Mouse (Mus musculus) liver, postnatal 0 days (tissue): ENCODE data around the gene Akt1s1. TPM values are rescaled to one million over a fixed set of nuclear protein-coding genes. Genes with fewer than 3 reads are reported as not detected.

Source experiments
- ATAC-seq: fragments of 200-750 bp; cut with Nextera tagmentation; 2 replicates; pipeline ENCODE4 v1.8.0; 2017; ENCODE audit warnings: mild to moderate bottlenecking, moderate library complexity
- DNase-seq: peaks from one replicate; pipeline ENCODE4 v3.0.0-alpha.2; 2016
- H3K27ac ChIP-seq: fragments of 300-500 bp; sonication (generic); 2 replicates; pipeline ENCODE4 v1.5.1; 2014; ENCODE audit warnings: antibody characterized with exemption, moderate library complexity, mild to moderate bottlenecking, low read depth
- H3K27me3 ChIP-seq: fragments of 300-500 bp; sonication (generic); 2 replicates; pipeline ENCODE4 v1.6.1; 2014; ENCODE audit warnings: low read length, control low read depth, mixed read lengths; ENCODE audit not compliant: insufficient read depth
- H3K36me3 ChIP-seq: fragments of 300-500 bp; sonication (generic); replicated peaks from 2 replicates; pipeline ENCODE4 v1.6.1; 2014; ENCODE audit warnings: mild to moderate bottlenecking, control low read depth, low read length, moderate library complexity, mixed read lengths; ENCODE audit not compliant: insufficient read depth
- H3K4me1 ChIP-seq: fragments of 300-500 bp; sonication (generic); 2 replicates; pipeline ENCODE4 v1.6.1; 2014; ENCODE audit warnings: antibody characterized with exemption, mild to moderate bottlenecking, control low read depth; ENCODE audit not compliant: insufficient read depth
- H3K4me2 ChIP-seq: fragments of 300-500 bp; sonication (generic); 2 replicates; pipeline ENCODE4 v1.6.1; 2014; ENCODE audit warnings: low read depth, mild to moderate bottlenecking, low read length, moderate library complexity, mixed read lengths
- H3K4me3 ChIP-seq: fragments of 300-500 bp; sonication (generic); 2 replicates; pipeline ENCODE4 v1.5.1; 2014; ENCODE audit warnings: low read depth, low read length
- H3K9ac ChIP-seq: fragments of 300-500 bp; sonication (generic); replicated peaks from 2 replicates; pipeline ENCODE4 v1.6.1; 2014; ENCODE audit warnings: mild to moderate bottlenecking, moderate library complexity
- H3K9me3 ChIP-seq: fragments of 300-500 bp; sonication (generic); 2 replicates; pipeline ENCODE4 v1.6.1; 2016; ENCODE audit warnings: mild to moderate bottlenecking, control low read depth, low read length, mixed read lengths
- CTCF ChIP-seq: sonication (generic); IDR thresholded peaks from 2 replicates; pipeline ENCODE4 v1.5.1; 2016; ENCODE audit warnings: antibody characterized with exemption, low read depth
- EP300 ChIP-seq: IDR thresholded peaks from 2 replicates; pipeline ENCODE4 v1.6.1; 2016; ENCODE audit warnings: antibody characterized with exemption, low read depth, mild to moderate bottlenecking
- WGBS: fragments of 180-500 bp; shearing (Covaris S2); extraction: QIAGEN DNeasy Blood & Tissue Kit; methylation state at CpG from one replicate; pipeline ENCODE4 v1.1.7; 2014; ENCODE audit not compliant: insufficient replicate concordance; 5-methylcytosine and 5-hydroxymethylcytosine counted together
- microRNA counts: library from miRNA; unstranded; fragments of <30 nt; microRNA quantifications from one replicate; lab custom pipeline; 2015
- microRNA-seq: library from miRNA; unstranded; fragments of <30 nt; microRNA quantifications from one replicate; pipeline ENCODE4, GENCODE M21; 2016
- polyA plus RNA-seq: library from polyadenylated mRNA; unstranded; fragments of >200 nt; fragmentation: Nextera tagmentation; extraction: Ambion mirVana; gene quantifications from 2 replicates; pipeline ENCODE4 v1.2.1, GENCODE M21; 2015

The Akt1s1 gene
- polyA plus RNA-seq, 1 experiment from 2014 or later, result 38.6 TPM

DNA sequence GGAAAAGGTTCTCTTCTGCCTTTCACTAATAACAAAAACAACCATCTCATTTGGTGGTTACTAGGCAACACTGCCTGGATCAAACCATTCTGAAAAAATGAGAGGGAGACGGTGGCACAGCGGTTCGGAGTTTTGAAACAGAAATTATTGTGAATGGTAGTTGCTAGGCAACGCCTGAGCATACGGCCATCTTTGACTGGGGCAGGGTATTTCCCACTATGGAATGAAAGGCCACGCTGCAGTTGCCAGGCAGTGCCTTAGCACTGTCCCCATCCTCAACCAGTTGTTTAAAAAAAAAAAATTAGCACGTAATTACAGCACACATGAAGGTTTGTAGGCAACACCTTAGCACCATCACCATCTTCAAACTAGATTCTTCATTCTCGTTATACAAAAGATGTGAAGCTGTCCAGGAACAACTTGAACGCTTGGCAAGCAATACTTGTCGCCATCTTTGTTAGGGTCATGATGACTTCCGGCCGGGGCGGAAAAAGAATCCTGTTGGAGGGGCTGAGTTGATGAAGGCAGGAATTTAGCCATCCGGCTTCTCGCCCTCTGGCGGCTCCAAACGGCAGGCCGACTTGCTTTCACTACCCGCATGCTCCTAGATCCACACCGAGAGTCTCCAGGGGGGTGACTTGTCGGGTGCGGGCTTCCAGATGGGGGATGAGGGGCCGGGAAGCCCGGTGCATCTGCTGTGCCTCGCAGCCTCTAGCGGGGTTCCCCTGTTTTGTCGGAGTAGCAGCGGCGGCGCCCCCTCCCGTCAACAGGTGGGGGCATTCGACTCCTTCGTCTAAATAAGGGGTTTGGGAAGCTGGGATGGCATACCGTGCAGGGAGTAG lies 47.0 kb downstream of the Akt1s1 start, which contains the start of gene Fuz:
Gene Fuz (plus strand): TSS at position 487 of the 842 bp plus-strand sequence.
- ATAC-seq (peak; percentile 59), DNase-seq (peak; percentile 84)
- peaks cover 18% of the 10 kb centered on the region for H3K36me3 ChIP-seq
- no peaks in the 10 kb centered on the region for H3K9me3 ChIP-seq
- peak within 1 kb of the TSS; percentile 63 for H3K4me3 ChIP-seq
- H3K27me3 ChIP-seq, result no peaks in the 10 kb centered on the region
- H3K4me1 ChIP-seq, result peaks cover 29% of the 10 kb centered on the region
- peak within 1 kb of the TSS; percentile 84 for H3K4me2 ChIP-seq
- H3K27ac ChIP-seq, result peak within 1 kb of the TSS; percentile 64
- WGBS, result 1% methylated on average over 34 of the region's 34 CpGs
- H3K9ac ChIP-seq, result peak within 1 kb of the TSS; percentile 71
- no peak; the same call in 1 of the 2 replicates for TF ChIP-seq EP300
- TF ChIP-seq CTCF, result peak; percentile 59

DNA sequence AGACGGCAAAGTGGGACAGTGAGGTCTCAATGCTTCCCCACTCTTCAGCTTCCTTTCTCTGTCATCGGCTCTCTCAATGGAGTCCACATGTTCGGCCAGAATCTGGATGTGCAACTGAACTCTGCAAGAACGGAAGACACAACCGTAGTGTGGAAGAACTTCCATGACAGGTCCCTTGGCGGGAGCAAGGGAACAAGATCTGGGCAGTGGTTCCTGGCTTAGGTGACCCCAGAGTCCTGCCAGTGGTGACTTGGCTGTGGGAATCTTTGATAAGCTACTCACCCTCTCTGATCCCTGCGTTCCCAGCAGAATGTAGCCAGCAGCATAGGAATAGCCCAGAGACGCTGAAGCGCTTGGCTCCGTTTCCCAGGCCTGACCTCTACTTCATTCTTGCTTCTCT lies 47.7 kb downstream of the Akt1s1 start:
- WGBS, result 42% methylated on average over 10 of the region's 10 CpGs
- no peak for ATAC-seq
- Histone ChIP-seq H3K4me2 (peak overlapping the region; percentile 84), H3K9me3 (no peaks in the 10 kb centered on the region), H3K4me3 (peak overlapping the region; percentile 63), H3K27me3 (no peaks in the 10 kb centered on the region), H3K4me1 (peaks cover 26% of the 10 kb centered on the region), H3K27ac (peak overlapping the region; percentile 64), H3K36me3 (peaks cover 19% of the 10 kb centered on the region), H3K9ac (peak overlapping the region; percentile 71)
- DNase-seq, result no peak
- TF ChIP-seq EP300, result no peak
- no peak for TF ChIP-seq CTCF

DNA sequence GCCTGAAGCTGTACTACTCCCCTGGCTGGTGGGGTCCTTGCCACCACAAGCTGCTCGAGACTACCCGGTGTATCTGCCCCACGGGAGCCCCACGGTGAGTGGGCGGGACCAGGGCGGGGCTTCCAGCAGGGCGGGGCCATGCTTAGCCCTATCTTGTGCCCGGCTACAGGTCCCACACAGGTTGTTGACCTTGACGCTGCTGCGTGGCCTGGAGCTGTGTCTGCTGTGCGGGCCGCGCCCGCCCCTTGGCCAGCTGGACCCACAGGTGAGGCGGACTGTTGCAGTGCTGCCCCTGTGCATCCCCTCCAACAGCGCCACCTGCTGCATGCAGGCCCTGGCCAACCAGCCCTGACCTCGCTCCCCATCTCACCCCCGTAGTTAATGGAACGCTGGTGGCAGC lies 49.8 kb downstream of the Akt1s1 start:
- Histone ChIP-seq H3K4me2 (no peak overlapping the region), H3K4me3 (no peak overlapping the region), H3K36me3 (peaks cover 32% of the 10 kb centered on the region), H3K9ac (no peak overlapping the region; the same call in 1 of the 2 replicates), H3K4me1 (peaks cover 26% of the 10 kb centered on the region), H3K9me3 (no peaks in the 10 kb centered on the region), H3K27ac (no peak overlapping the region), H3K27me3 (no peaks in the 10 kb centered on the region)
- DNase-seq (peak; percentile 74), ATAC-seq (peak; percentile 31)
- 41% methylated on average over 18 of the region's 19 CpGs for WGBS
- TF ChIP-seq EP300, result no peak
- peak; percentile 54 for TF ChIP-seq CTCF

DNA sequence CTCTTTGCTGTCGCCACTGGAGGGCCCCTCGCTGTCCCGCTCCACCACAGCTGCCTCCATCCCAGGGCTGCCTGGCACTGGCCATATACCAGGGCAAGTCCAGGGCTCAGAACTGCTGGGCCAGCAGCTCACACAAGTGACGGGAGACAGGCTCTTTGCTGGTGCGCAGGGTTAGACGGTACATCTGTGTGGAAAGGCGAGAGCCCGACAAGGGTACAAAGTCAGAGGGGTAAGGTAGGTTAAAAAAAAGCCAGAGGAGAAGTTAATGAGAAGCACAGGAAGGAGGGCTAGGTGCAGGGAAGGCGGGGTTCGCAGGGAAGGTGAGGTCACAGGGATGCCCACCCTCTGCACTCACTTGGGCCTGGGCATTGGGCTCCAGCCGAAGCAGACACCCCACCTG lies 51.8 kb downstream of the Akt1s1 start:
- peaks cover 51% of the 10 kb centered on the region for H3K36me3 ChIP-seq
- H3K27ac ChIP-seq, result no peak overlapping the region
- TF ChIP-seq EP300 (no peak), CTCF (no peak)
- peaks cover 20% of the 10 kb centered on the region for H3K4me1 ChIP-seq
- no peak overlapping the region; the same call in 1 of the 2 replicates for H3K4me2 ChIP-seq
- H3K9me3 ChIP-seq, result no peaks in the 10 kb centered on the region
- H3K4me3 ChIP-seq, result no peak overlapping the region
- WGBS, result 93% methylated on average over 11 of the region's 11 CpGs
- ATAC-seq (no peak), DNase-seq (no peak)
- H3K27me3 ChIP-seq, result no peaks in the 10 kb centered on the region
- no peak overlapping the region; the same call in 1 of the 2 replicates for H3K9ac ChIP-seq

DNA sequence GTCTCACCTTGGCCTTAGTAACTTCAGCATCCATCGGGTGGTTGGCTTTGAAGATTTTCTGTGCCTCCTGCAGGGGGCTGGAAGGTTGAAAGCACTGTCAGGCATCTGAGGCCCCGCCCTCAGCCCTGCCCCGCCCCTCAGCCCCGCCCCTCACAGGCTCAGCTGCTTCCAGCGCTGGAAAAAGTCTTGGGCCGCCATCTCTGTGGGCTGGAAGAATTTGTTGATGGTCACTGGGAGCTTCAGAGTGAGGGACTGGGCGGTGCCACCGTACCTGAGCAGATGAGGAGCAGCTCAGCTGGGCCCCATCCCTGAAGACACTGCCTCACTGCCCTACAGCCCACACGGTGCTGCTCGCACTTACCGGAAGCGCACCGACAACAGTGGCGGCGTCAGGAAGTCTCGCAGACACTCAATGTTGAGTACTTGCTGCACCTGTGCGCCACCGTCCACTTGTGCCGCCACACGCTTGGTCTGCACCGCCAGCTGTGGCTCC lies 52.5 kb downstream of the Akt1s1 start:
- ATAC-seq (peak; percentile 58), DNase-seq (peak; percentile 87)
- H3K36me3 ChIP-seq, result peaks cover 58% of the 10 kb centered on the region
- no peaks in the 10 kb centered on the region for H3K27me3 ChIP-seq
- H3K4me3 ChIP-seq, result peak overlapping the region; percentile 31
- no peak for TF ChIP-seq EP300
- TF ChIP-seq CTCF, result peak; percentile 41
- 11% methylated on average over 21 of the region's 21 CpGs for WGBS
- peaks cover 16% of the 10 kb centered on the region for H3K4me1 ChIP-seq
- peak overlapping the region; percentile 64 for H3K4me2 ChIP-seq
- H3K27ac ChIP-seq, result no peak overlapping the region
- no peak overlapping the region for H3K9ac ChIP-seq
- no peaks in the 10 kb centered on the region for H3K9me3 ChIP-seq

MicroRNA genes within 50 kb of the gene (microRNA counts, 519-probe panel; counts per million panel counts)
- microRNA mmu-miR-707 (lab: Ali Mortazavi, UCI), result not detected

Small RNA genes within 50 kb of the gene (microRNA-seq; reads per million reads assigned to microRNA genes)
- gene Mir707, result not detected

Other genes with a start within 250 kb of the Akt1s1 start
- gene Myh14, start 178.1 kb upstream of the Akt1s1 start, polyA plus RNA-seq, result 1.5 and 2.1 TPM in 2 replicates
- gene Izumo2, start 140.2 kb upstream of the Akt1s1 start, polyA plus RNA-seq, result not detected in 2 replicates
- 19.1 and 19.3 TPM in 2 replicates for gene Vrk3, start 100.6 kb upstream of the Akt1s1 start, polyA plus RNA-seq
- 0.14 and 0.24 TPM in 2 replicates for gene Zfp473, start 97.9 kb upstream of the Akt1s1 start, polyA plus RNA-seq
- gene Nup62, start 32.9 kb upstream of the Akt1s1 start, polyA plus RNA-seq, result 19.6 and 21.4 TPM in 2 replicates
- gene Il4i1, start 32.6 kb upstream of the Akt1s1 start, polyA plus RNA-seq, result 0.83 and 1.0 TPM in 2 replicates
- 66.6 and 72.5 TPM in 2 replicates for gene Atf5, start 32.3 kb upstream of the Akt1s1 start, polyA plus RNA-seq
- gene Tbc1d17, start 88 bp downstream of the Akt1s1 start, polyA plus RNA-seq, result 28.2 and 30.5 TPM in 2 replicates
- 25.6 and 27.9 TPM in 2 replicates for gene Pnkp, start 8.1 kb downstream of the Akt1s1 start, polyA plus RNA-seq
- gene Ptov1, start 20.8 kb downstream of the Akt1s1 start, polyA plus RNA-seq, result 43.5 and 49.8 TPM in 2 replicates
- gene Med25, start 43.7 kb downstream of the Akt1s1 start, polyA plus RNA-seq, result 35.6 and 37.7 TPM in 2 replicates
- 4.1 and 4.4 TPM in 2 replicates for gene Fuz, start 47.1 kb downstream of the Akt1s1 start, polyA plus RNA-seq
- 25.6 and 29.5 TPM in 2 replicates for gene Ap2a1, start 80.5 kb downstream of the Akt1s1 start, polyA plus RNA-seq
- gene Tsks, start 94.2 kb downstream of the Akt1s1 start, polyA plus RNA-seq, result 0.06 TPM in 1 of 2 replicates, not detected in the other
- 0.98 and 1.1 TPM in 2 replicates for gene Cpt1c, start 125.9 kb downstream of the Akt1s1 start, polyA plus RNA-seq
- 73.2 and 76.8 TPM in 2 replicates for gene Prmt1, start 137.6 kb downstream of the Akt1s1 start, polyA plus RNA-seq
- gene Irf3, start 148.7 kb downstream of the Akt1s1 start, polyA plus RNA-seq, result 35.9 and 38.0 TPM in 2 replicates
- gene Bcl2l12, start 149.7 kb downstream of the Akt1s1 start, polyA plus RNA-seq, result 11.7 and 13.1 TPM in 2 replicates
- gene Scaf1, start 167.4 kb downstream of the Akt1s1 start, polyA plus RNA-seq, result 7.5 and 8.1 TPM in 2 replicates
- 25.4 and 31.4 TPM in 2 replicates for gene Rras, start 169.0 kb downstream of the Akt1s1 start, polyA plus RNA-seq
- gene Prr12, start 203.9 kb downstream of the Akt1s1 start, polyA plus RNA-seq, result 1.6 and 1.7 TPM in 2 replicates
- 22.2 and 22.6 TPM in 2 replicates for gene Nosip, start 213.4 kb downstream of the Akt1s1 start, polyA plus RNA-seq
- 19.7 and 20.4 TPM in 2 replicates for gene Prrg2, start 213.7 kb downstream of the Akt1s1 start, polyA plus RNA-seq
- 17.1 and 17.9 TPM in 2 replicates for gene Rcn3, start 243.2 kb downstream of the Akt1s1 start, polyA plus RNA-seq